Mouse (Mus musculus): Measurements from ENCODE around the gene Dnttip1.

- no peak for TF ChIP-seq CTCF (IDR thresholded peaks at IDR 0.05; ENCODE audit: extremely low read depth, insufficient read depth, low read length)
- no peak for TF ChIP-seq POLR2A (IDR thresholded peaks at IDR 0.05; ENCODE audit: extremely low read depth, insufficient read depth, low read length)
Observed at GRCm38 (mm10) chr2:164761502-164761901, 15.7 kb downstream of the Dnttip1 start.

Data from cortical plate, adult 2 months (tissue).